ENCODE assay signal across 8 mouse cellular contexts in genomic region chr2:128284822-128285421, GRCm38 (mm10).
A peak's percentile ranks its signal among the peaks of the same experiment; 100 is the strongest.
DNase-seq lines count a peak whose midpoint lies in the region; ATAC-seq and TF ChIP-seq lines count a peak whose summit lies in the region.

No protein-coding gene starts in this region.

- no peaks in the 10 kb centered on the region for H3K9me3 ChIP-seq in intestine, embryonic 14.5 days (ENCODE audit: control insufficient read depth, low read length)
- no peaks in the 10 kb centered on the region for H3K9me3 ChIP-seq in intestine, postnatal 0 days (ENCODE audit: control insufficient read depth)
- no peaks in the 10 kb centered on the region for H3K9me3 ChIP-seq in heart, embryonic 10.5 days

- 53% methylated on average over 7 of the region's 7 CpGs for whole genome bisulfite sequencing in intestine, embryonic 14.5 days
- WGBS in intestine, postnatal 0 days = 60% methylated on average over 7 of the region's 7 CpGs
- 74% methylated on average over 7 of the region's 7 CpGs for WGBS in heart, embryonic 10.5 days

- TF ChIP-seq CTCF in intestine, postnatal 0 days (IDR thresholded peaks at IDR 0.05; ENCODE audit: low read depth) = no peak

- peaks cover 10% of the 10 kb centered on the region; the same call in 1 of the 2 replicates for H3K4me1 ChIP-seq in intestine, embryonic 14.5 days (replicated peaks; ENCODE audit: control insufficient read depth, insufficient read depth, low read length)
- no peaks in the 10 kb centered on the region for H3K4me1 ChIP-seq in intestine, postnatal 0 days (replicated peaks; ENCODE audit: control insufficient read depth, insufficient read depth, low read length)
- H3K4me1 ChIP-seq in heart, embryonic 10.5 days = peaks cover 37% of the 10 kb centered on the region

- peak; percentile 77 for DNase-seq in intestine, embryonic 14.5 days (ENCODE audit: low spot score)
- DNase-seq in cerebellum, postnatal 4 days (ENCODE audit: low spot score in 2 of 2) = peak; percentile 55 to 80
- DNase-seq in heart, embryonic 10.5 days (ENCODE audit: low spot score) = peak; percentile 76
- DNase-seq in kidney, postnatal 10 days = peak; percentile 90
- DNase-seq in lung, adult 18-20 months = peak; percentile 71 to 82
- DNase-seq in retina, postnatal 1 day = peak; percentile 83
- no peak for DNase-seq in thymus, postnatal 4 days

- ATAC-seq in intestine, embryonic 14.5 days (replicated peaks; ENCODE audit: low FRiP score, low TSS enrichment, low read depth) = peak; percentile 75
- no peak; the same call in 1 of the 2 replicates for ATAC-seq in intestine, postnatal 0 days

- no peaks in the 10 kb centered on the region for H3K36me3 ChIP-seq in intestine, embryonic 14.5 days (ENCODE audit: control insufficient read depth, insufficient read depth, low read length)
- H3K36me3 ChIP-seq in intestine, postnatal 0 days (ENCODE audit: control insufficient read depth, insufficient read depth) = no peaks in the 10 kb centered on the region
- H3K36me3 ChIP-seq in heart, embryonic 10.5 days = no peaks in the 10 kb centered on the region

- no peak overlapping the region for H3K27ac ChIP-seq in intestine, embryonic 14.5 days (ENCODE audit: low read depth)
- H3K27ac ChIP-seq in intestine, postnatal 0 days (ENCODE audit: low read depth, low read length) = no peak overlapping the region
- peak overlapping the region; percentile 29; the same call in 1 of the 2 replicates for H3K27ac ChIP-seq in heart, embryonic 10.5 days

- no peak overlapping the region for H3K4me2 ChIP-seq in intestine, embryonic 14.5 days (ENCODE audit: low read length)
- H3K4me2 ChIP-seq in intestine, postnatal 0 days (replicated peaks; ENCODE audit: low read depth) = no peak overlapping the region

- H3K27me3 ChIP-seq in intestine, embryonic 14.5 days (replicated peaks; ENCODE audit: control insufficient read depth, insufficient read depth, low read length) = no peaks in the 10 kb centered on the region
- no peaks in the 10 kb centered on the region for H3K27me3 ChIP-seq in intestine, postnatal 0 days (replicated peaks; ENCODE audit: control insufficient read depth, insufficient read depth, low read length)
- H3K27me3 ChIP-seq in heart, embryonic 10.5 days (ENCODE audit: insufficient read depth, poor library complexity, severe bottlenecking) = no peaks in the 10 kb centered on the region

- no peak overlapping the region for H3K9ac ChIP-seq in intestine, embryonic 14.5 days (ENCODE audit: low read length)
- no peak overlapping the region for H3K9ac ChIP-seq in intestine, postnatal 0 days (ENCODE audit: low read depth, low read length)

- H3K4me3 ChIP-seq in intestine, embryonic 14.5 days (ENCODE audit: low read depth, low read length) = no peak overlapping the region
- H3K4me3 ChIP-seq in intestine, postnatal 0 days (ENCODE audit: low read depth, low read length) = no peak overlapping the region
- no peak overlapping the region for H3K4me3 ChIP-seq in heart, embryonic 10.5 days
